Mouse (Mus musculus): ENCODE measurements at regions not wholly inside any gene's neighbourhood (a gene's known extent, or its start where the extent isn't known, plus 50 kb on each side); places are given as distances from the start of the nearest gene placed in this dataset.

DNA sequence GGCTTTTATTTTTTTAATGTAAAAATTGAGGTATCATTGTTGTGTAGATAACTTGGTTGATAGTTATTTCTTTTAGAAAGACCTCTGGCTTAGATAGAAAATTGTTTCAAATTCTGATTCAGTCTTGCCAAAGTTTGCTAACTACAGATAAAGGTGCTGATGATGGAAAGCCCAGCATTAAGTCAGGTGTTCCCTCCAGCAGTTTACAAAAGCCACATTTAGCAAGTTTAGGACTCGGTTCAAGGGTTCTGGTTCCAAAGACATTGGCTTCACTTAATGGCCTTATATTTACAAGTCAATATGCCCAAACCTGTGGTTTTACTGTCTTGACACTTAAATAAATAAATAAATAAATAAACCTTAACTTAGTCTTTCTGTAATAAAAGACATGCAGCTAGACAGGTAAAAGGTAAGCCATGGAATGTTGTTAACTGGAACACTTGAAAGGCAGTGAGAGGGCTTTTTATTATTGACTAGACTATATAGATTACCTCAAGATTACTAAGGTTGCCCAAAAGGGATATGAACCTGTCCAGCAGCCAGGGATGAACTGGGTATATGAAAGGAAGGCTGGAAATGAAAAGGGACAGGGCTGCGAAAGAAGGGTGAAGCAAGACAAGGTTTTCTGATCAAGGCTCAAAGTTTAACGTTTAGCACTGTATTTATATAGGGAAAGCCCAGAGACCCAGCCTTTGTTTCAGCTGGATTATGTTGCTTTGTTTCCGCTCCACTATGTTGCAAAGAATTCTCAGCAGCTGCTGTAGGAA, 1472.9 kb upstream of the Slc10a2 start:
- TF ChIP-seq CTCF (conservative IDR thresholded peaks at IDR 0.05 in 1 of 2, IDR thresholded peaks at IDR 0.05 in 1 of 2; ENCODE audit: low read depth in 2 of 2, low read length in 2 of 2) (no peak), CHD1 (IDR thresholded peaks at IDR 0.05; ENCODE audit: low read depth, low read length) (no peak), POLR2A (IDR thresholded peaks at IDR 0.05; ENCODE audit: low read depth, low read length) (no peak), EP300 (IDR thresholded peaks at IDR 0.05; ENCODE audit: low read length) (no peak), ZNF384 (IDR thresholded peaks at IDR 0.05; ENCODE audit: low read depth, low read length) (no peak), USF1 (IDR thresholded peaks at IDR 0.05; ENCODE audit: low read depth, low read length) (no peak), NELFE (IDR thresholded peaks at IDR 0.05; ENCODE audit: low read depth, low read length) (no peak), MYC (IDR thresholded peaks at IDR 0.05; ENCODE audit: low read depth, low read length) (no peak), ZKSCAN1 (IDR thresholded peaks at IDR 0.05; ENCODE audit: borderline replicate concordance, low read depth, low read length) (no peak), POLR2AphosphoS2 (IDR thresholded peaks at IDR 0.05; ENCODE audit: low read depth, low read length) (no peak)
